8 mouse cellular contexts compared by ENCODE assay signal in genomic region chr10:81288601-81289000, GRCm38 (mm10). TPM values are rescaled to one million over a fixed set of nuclear protein-coding genes. Genes with fewer than 3 reads are reported as not detected.
A peak's percentile ranks its signal among the peaks of the same experiment; 100 is the strongest.
DNase-seq lines count a peak whose midpoint lies in the region; ATAC-seq and TF ChIP-seq lines count a peak whose summit lies in the region.

No protein-coding gene starts in this region.

- DNase-seq in heart, postnatal 0 days (ENCODE audit: low spot score): no peak
- no peak for DNase-seq in heart, adult 8-10 months (ENCODE audit: low spot score)
- DNase-seq in right cerebral cortex, postnatal 4 days: peak; percentile 64
- DNase-seq in right cerebral cortex, adult 2 months (ENCODE audit: low spot score in 2 of 2): no peak
- DNase-seq in embryo, embryonic 10.5 days (ENCODE audit: low spot score): peak; percentile 59
- DNase-seq in retina, embryonic 14.5 days (ENCODE audit: low spot score): peak; percentile 67
- no peak for DNase-seq in ovary, postnatal 36 days (ENCODE audit: low spot score)

- TF ChIP-seq EP300 in heart, postnatal 0 days (IDR thresholded peaks at IDR 0.05; ENCODE audit: low read depth): no peak

- H3K27ac ChIP-seq in heart, postnatal 0 days (ENCODE audit: low read depth): no peak overlapping the region

- H3K4me3 ChIP-seq in heart, postnatal 0 days (ENCODE audit: low read depth, low read length): no peak overlapping the region

- no peak for ATAC-seq in heart, postnatal 0 days (ENCODE audit: insufficient read depth, low read depth)
- no peak for ATAC-seq in erythroblast, adult 5-6 weeks (replicated peaks; ENCODE audit: low FRiP score, poor library complexity, severe bottlenecking)

- 0 out of 2 replicates have a peak, but pooled peaks cover 9% of the 10 kb centered on the region for H3K4me1 ChIP-seq in heart, postnatal 0 days (ENCODE audit: control insufficient read depth, insufficient read depth)

- H3K27me3 ChIP-seq in heart, postnatal 0 days (ENCODE audit: control insufficient read depth, insufficient read depth, low read length): peaks cover 32% of the 10 kb centered on the region

- peak; percentile 42 for TF ChIP-seq CTCF in heart, postnatal 0 days (IDR thresholded peaks at IDR 0.05; ENCODE audit: low read depth)

- no peaks in the 10 kb centered on the region for H3K36me3 ChIP-seq in heart, postnatal 0 days (replicated peaks; ENCODE audit: control insufficient read depth, insufficient read depth, low read length)

- H3K4me2 ChIP-seq in heart, postnatal 0 days (ENCODE audit: low read depth, low read length): no peak overlapping the region

- no peak overlapping the region for H3K9ac ChIP-seq in heart, postnatal 0 days (replicated peaks; ENCODE audit: low read depth, low read length)

- H3K9me3 ChIP-seq in heart, postnatal 0 days (replicated peaks; ENCODE audit: control insufficient read depth, low read length): no peaks in the 10 kb centered on the region

- 36% methylated on average over 6 of the region's 6 CpGs for whole genome bisulfite sequencing in heart, postnatal 0 days

RNA-seq across cellular contexts. Expression of gene Tjp3, which starts 2.8 kb away (rescaled TPM):
- total RNA-seq in heart, postnatal 0 days (2014; rRNA removed; ENCODE audit: low replicate concordance): 0.12 and 2.3 TPM in 2 replicates
- 0.51 and 0.62 TPM in 2 replicates for polyA plus RNA-seq in heart, postnatal 0 days (2015; fragmentation: Nextera tagmentation; extraction: Ambion mirVana)
- total RNA-seq in heart, adult 8-10 months (2022): under 1 TPM in 1 of 4 experiments, not detected in 3; 0.22 TPM
- 3.3 TPM in 1 of 2 replicates, not detected in the other for total RNA-seq in erythroblast, adult 5-6 weeks (2015; ENCODE audit: low replicate concordance)
- total RNA-seq in erythroblast, adult 5-6 weeks (2017; ENCODE audit: low replicate concordance): 0.60 and 1.7 TPM in 2 replicates

RNA-seq across cellular contexts. Expression of gene Pip5k1c, which starts 4.2 kb away (rescaled TPM):
- total RNA-seq in heart, postnatal 0 days (2014; rRNA removed; ENCODE audit: low replicate concordance): 38.5 and 44.3 TPM in 2 replicates
- 20.9 and 21.4 TPM in 2 replicates for polyA plus RNA-seq in heart, postnatal 0 days (2015; fragmentation: Nextera tagmentation; extraction: Ambion mirVana)
- 10 to 100 TPM; 25.7 to 29.5 (median 26.8) TPM for total RNA-seq in heart, adult 8-10 months (2022)
- 9.6 and 11.3 TPM in 2 replicates for total RNA-seq in erythroblast, adult 5-6 weeks (2015; ENCODE audit: low replicate concordance)
- total RNA-seq in erythroblast, adult 5-6 weeks (2017; ENCODE audit: low replicate concordance): 10.8 and 11.3 TPM in 2 replicates

RNA-seq across cellular contexts. Expression of gene Apba3, which starts 21.8 kb away (rescaled TPM):
- 84.8 and 114 TPM in 2 replicates for total RNA-seq in heart, postnatal 0 days (2014; rRNA removed; ENCODE audit: low replicate concordance)
- 45.2 and 46.1 TPM in 2 replicates for polyA plus RNA-seq in heart, postnatal 0 days (2015; fragmentation: Nextera tagmentation; extraction: Ambion mirVana)
- total RNA-seq in heart, adult 8-10 months (2022): 100 to 1,000 TPM; 105 to 122 (median 112) TPM
- total RNA-seq in erythroblast, adult 5-6 weeks (2015; ENCODE audit: low replicate concordance): 3.3 and 4.4 TPM in 2 replicates
- 4.3 and 10.8 TPM in 2 replicates for total RNA-seq in erythroblast, adult 5-6 weeks (2017; ENCODE audit: low replicate concordance)

RNA-seq across cellular contexts. Expression of gene Mrpl54, which starts 21.9 kb away (rescaled TPM):
- total RNA-seq in heart, postnatal 0 days (2014; rRNA removed; ENCODE audit: low replicate concordance): 272 and 288 TPM in 2 replicates
- 264 and 272 TPM in 2 replicates for polyA plus RNA-seq in heart, postnatal 0 days (2015; fragmentation: Nextera tagmentation; extraction: Ambion mirVana)
- 100 to 1,000 TPM; 105 to 124 (median 112) TPM for total RNA-seq in heart, adult 8-10 months (2022)
- total RNA-seq in erythroblast, adult 5-6 weeks (2015; ENCODE audit: low replicate concordance): 6.3 and 56.3 TPM in 2 replicates
- 23.1 and 36.6 TPM in 2 replicates for total RNA-seq in erythroblast, adult 5-6 weeks (2017; ENCODE audit: low replicate concordance)

RNA-seq across cellular contexts. Expression of gene Cactin, which starts 32.3 kb away (rescaled TPM):
- total RNA-seq in heart, postnatal 0 days (2014; rRNA removed; ENCODE audit: low replicate concordance): 14.3 and 14.9 TPM in 2 replicates
- 12.8 and 13.7 TPM in 2 replicates for polyA plus RNA-seq in heart, postnatal 0 days (2015; fragmentation: Nextera tagmentation; extraction: Ambion mirVana)
- 10 to 100 TPM; 14.4 to 19.2 (median 16.3) TPM for total RNA-seq in heart, adult 8-10 months (2022)
- total RNA-seq in erythroblast, adult 5-6 weeks (2015; ENCODE audit: low replicate concordance): 5.6 and 6.1 TPM in 2 replicates
- total RNA-seq in erythroblast, adult 5-6 weeks (2017; ENCODE audit: low replicate concordance): 18.0 and 27.7 TPM in 2 replicates

Comparison
In these comparisons a context has a peak if more than half of its experiments do, and no peak if none do; other contexts are left out.
1. DNase-seq: peak in right cerebral cortex, postnatal 4 days (single experiment), embryo, embryonic 10.5 days (single experiment) and retina, embryonic 14.5 days (single experiment); none in heart, postnatal 0 days (single experiment), heart, adult 8-10 months (single experiment), right cerebral cortex, adult 2 months (0 of 2) and ovary, postnatal 36 days (single experiment).